Mouse (Mus musculus): ENCODE measurements around the gene Olfr718-ps1.
A peak's percentile ranks its signal among the peaks of the same experiment; 100 is the strongest.

Gene Olfr718-ps1

DNA sequence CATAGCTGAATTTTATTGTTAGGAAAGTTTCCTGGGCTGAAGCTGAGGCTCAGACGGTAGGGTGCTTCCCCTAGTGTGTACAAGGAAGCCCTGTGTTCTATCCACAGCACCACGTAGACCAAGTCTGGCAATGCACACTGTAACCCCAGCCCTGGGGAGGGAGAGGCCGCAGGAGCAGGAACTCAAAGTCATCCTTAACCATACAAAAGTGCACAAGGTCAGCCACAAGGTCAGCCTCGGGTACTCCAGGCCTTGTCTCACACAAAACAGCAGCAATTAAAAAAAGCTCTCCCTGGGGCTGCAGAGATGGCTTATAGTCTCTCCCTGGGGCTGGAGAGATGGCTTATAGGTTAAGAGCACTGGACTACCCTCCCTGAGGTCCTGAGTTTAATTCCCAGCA, 20.5 kb downstream of the Olfr718-ps1 start:
- DNase-seq = no peak

DNA sequence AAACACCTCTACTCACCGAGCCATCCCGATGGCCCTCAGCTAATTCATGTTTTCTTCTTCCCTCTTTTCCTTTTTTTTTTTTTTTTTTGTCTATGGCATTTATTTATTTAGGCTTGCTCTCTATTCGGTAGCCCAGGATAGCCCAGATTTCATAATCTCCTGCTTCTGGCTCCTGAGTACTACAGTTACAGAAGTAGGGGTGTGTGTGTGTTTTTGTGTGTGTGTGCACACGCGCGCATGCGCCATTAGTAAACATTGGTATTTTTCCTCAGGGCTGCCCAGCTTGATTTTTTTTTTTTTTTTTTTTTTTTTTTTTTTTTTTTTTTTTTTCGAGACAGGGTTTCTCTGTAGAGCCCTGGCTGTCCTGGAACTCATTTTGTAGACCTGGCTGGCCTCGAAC, 21.3 kb downstream of the Olfr718-ps1 start:
- no peak for DNase-seq

DNA sequence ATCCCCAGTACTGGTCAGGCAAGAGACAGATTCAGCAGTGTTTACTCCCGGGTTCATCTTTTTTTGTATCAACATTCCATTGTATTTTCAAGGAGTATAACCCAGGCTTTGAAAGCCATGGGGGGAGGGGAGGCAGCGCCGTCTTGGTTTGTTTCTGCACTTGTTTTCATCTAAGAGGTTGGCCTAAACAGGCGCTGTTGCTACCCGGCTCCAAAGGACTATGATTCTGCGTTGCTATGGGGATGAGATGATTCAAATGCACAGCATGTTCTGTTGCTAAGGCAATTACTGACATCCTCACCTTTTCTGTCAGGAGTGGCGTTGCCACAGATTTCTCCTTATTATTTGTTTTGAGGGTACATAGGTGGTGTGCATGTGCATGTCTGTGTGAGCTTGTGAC, 21.8 kb downstream of the Olfr718-ps1 start:
- DNase-seq = peak; percentile 56

DNA sequence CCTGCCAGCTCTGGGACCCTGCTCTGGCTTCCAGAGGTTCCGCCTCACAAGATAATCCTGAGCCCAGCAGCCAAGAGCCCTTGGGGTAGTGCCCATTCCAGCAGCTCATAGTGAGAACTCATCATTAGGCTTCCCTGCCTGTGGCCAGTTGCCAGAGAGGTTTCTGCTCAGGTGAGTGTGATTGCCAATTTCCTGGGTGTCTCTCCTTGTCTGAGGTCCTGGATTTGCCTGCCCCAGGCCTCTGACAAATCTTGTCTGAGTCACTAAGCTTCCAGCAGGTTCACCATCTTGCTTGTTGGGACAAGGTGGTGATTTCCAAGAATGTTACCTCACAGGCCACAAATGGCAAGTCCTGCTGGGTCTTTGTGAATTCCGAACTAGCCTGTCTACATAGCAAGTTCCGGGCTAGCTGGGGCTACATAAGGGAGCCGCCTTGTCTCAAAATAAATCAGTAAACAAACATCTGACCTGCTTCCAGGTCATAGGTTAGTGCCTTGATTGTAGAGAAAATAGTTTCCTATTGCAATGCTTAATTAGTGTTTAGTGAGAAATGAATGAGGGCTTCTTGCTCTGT, 22.5 kb downstream of the Olfr718-ps1 start:
- DNase-seq = no peak

DNA sequence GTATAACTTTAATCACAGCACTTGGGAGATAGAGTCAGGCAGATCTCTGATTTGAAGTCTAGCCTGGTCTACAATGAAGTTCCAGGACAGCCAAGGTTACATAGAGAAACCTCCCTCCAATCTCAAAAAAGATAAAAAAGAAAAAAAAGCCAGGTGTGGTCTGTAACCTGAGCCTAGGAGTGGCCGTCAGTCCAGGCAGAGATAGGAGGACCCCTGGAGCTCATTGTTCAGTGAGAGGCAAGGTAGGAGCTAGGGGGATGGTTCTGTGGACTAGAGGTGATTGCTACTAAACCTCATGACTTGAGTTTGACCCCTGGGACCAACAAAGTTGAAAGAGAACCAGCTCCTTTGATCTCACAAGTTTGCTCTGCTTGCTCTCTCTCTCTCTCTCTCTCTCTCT, 24.7 kb downstream of the Olfr718-ps1 start:
- DNase-seq = no peak

DNA sequence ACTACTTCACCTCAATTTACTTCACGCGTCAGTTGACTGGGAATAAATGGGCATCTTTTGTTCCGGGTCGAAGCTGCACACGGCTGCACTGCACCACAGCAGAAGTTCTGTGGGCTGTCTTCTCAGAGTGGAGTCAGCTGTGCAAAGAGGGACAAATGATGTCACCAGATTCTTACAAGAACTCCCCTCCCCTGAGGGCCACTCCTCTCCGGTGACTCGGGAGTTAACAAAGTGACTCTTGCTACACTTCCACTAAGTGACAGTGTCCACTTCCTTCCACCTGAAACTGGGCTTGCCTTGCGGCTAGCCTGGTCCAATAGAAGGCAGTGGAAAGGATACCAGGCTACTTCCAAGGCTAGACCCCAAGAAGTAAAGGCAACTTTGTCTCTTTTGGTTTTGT, 25.3 kb downstream of the Olfr718-ps1 start:
- no peak for DNase-seq

DNA sequence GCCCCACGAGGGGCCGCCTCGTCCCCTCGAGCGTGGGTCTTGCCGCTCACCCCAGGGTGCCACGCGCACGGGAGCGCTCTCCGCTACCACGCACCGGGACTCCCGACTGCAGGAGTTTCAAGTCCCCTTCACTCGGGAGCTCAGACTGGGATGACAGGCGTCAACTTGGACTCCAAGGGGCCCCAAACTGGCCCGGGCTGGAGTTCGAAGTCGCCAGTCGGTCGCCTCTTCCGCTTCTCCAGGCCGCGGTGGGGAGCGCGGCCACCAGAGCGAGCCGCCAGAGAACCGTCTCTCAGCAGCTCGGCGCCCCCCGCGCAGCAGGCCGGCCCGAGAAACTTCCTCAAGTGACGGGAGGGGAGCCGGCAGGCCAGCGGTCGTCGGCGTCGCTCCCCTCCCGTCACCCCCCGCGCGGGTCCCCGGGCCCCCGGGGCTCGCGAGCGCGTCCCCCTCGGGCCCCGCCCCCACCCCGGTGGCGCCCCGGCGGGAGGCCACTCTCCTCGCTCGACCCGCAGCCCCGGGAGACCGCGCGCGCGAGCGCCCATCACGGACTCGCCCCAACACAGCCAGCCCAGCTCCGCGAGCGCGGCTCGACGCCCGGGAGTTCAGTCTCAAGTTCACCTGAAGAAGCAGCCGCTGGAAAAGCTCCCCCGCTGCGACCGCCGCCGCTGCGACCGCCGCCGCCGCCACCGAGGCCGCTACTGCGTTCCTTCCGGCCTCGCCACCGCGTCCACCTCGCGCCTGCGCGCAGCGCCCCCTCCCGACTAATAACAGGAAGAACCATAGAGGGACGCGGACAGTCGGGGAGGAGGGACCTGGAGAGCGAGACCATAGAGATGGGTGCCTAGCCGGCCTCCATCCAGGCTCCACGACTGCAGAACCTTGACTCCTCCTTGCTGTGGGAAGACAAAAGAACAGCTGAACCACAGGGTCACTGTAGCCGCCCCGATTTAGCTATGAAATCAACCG, 34.8 kb downstream of the Olfr718-ps1 start, which contains the start of gene Rnf216:
Rnf216 (minus strand) TSS at position 714 of the 966 bp plus-strand sequence.
- DNase-seq = peak; percentile 95

DNA sequence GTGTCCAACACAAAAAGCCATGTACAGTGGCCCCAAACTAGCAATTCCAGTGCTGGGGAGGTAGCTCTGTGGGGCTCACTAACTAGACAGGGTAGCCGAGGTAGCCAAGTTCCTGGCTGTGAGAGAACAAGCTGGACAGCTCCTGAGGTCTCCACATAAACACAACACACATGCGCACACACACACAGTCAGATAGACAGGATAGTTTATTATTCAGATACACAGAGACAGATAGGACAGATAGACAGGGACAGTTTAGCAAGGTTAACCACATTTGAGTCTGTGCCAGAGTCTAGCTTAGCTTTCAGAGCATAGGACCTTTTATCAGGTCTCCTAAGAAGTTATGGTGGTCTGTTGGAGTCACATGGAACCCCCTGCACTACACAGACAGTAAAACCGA, 40.5 kb downstream of the Olfr718-ps1 start:
- DNase-seq = no peak

DNA sequence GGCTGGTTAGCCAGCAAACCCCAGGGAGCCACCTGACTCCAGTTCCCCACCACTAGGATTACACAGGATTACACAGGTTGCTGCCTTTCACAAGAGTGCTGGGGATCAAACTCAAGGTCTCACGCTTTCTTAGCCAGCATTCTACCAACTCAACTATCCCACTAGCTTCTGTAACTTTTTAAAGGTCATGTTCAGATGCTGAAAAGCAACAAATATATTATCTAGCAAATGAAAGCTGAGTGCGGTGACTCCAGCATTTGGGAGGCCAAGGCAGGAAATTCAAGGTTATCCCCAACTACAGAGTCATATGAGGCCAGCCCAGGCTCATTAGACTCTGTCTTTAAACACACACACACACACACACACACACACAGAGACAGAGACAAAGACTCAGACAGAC, 44.1 kb downstream of the Olfr718-ps1 start:
- DNase-seq = no peak

DNA sequence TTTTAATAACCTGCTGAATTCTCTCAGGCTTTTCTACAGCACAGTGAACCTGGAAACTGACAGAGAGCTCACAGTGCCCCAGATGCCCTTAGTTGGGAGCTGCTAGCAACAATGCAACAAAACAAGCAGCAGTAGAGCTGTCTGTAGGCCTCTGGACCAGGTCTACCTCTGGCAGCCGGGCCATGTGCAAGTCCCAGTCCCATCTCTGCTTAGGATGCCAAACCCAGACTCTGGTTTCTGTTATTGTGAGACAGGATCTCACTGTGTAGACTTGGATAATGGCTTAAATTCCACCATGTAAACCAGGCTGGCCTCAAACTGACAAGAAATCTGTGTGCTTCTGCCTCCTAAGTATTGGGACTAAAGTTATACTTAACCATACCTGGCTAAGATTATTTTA, 45.8 kb downstream of the Olfr718-ps1 start:
- no peak for DNase-seq

DNA sequence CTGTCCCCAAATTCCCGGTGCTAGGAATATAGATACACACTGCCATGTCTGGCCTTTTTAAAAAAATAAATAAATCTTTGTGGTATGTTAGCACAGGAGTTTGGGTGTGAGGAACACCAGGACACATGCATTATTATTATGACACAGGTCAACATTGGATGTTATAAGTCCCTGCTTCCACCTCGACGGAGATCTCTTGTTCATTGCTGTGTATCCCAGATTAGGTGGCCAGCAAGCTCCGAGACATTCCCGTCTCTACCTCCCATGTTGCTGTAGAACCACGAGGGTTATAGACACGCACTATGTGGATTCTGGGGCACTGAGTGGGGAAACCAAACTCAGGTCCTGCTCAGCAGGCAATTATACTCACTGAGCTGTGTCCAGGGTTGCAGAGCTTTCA, 52.1 kb downstream of the Olfr718-ps1 start:
- no peak for DNase-seq

DNA sequence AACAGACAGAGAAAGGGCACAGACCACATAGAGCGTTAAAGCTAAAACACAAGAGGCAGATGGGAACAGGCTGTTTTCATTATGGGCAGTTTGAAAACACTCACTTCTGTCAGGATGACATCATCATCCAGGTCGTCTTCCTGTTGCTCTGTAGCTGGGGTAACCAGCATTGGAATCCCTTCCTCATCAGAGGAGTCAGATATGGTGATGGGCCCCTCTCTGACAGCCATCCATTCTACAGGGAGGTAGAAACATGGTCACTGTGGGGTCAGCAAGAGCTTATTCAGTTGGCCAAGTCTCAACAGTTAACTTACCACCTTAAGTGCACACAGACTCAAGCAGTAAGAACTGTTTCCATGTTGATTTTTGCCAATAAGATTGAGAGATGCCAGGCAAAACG, 54.5 kb downstream of the Olfr718-ps1 start:
- DNase-seq = no peak

DNA sequence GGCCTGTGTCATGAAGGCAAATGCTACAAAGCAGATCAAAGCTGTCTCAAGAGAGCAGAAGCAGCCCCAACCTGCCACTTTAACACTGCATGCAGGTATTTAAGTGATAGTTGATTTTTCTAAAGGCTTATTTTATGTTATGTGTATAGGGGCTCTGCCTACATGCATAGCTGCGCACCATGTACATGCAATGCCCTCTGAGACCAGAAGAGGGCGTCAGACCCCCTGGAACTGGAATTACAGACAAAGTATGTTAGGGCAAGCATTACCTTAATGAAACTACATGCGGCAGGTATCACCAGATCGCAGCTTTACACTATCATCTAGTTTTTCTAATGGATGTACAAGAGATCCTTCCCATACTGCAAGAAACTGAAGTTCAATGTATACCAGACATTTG, 62.5 kb downstream of the Olfr718-ps1 start:
- peak; percentile 40 for DNase-seq

Data from right cerebral cortex, postnatal 4 days (tissue).